9 mouse cellular contexts compared by ENCODE assay signal in the genomic region with DNA sequence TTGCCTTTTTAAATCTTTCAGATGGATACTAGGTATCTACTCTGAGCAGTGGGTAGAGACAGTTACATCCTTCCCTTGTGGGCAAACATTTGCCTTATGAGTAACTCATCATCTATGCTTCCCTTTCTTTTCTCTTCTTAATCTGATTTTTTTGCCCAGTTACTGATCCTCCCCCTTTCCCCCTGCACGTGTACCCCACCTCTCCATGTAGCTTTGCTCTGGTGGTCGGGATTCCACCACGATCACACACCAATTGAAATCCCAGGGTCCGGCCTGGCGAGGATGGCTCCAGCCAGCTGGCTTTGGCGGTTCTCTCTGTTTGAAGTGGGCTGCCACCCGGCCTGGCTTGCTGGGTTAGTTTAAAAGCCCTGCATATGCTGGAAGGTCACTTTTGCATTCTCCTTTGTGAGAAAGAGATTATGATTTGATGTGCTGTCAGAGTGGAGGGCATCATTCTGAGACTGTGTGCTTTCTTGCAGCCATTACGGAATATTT. TPM values are rescaled to one million over a fixed set of nuclear protein-coding genes. Genes with fewer than 3 reads are reported as not detected.
DNase-seq lines count a peak whose midpoint lies in the region; ATAC-seq lines count a peak whose summit lies in the region.
"Had no signal": no experiment of that assay in that cellular context is flagged by ENCODE, and none has a peak within 500 bp of the region (broad histone marks: within the 10 kb centered on the region; RNA-seq: fewer than 3 reads in every experiment).

No protein-coding gene starts in this region.

- peaks cover 4% of the 10 kb centered on the region for H3K27me3 ChIP-seq in erythroblast, embryonic 14.5 days (ENCODE audit: control insufficient read depth)
- no peaks in the 10 kb centered on the region; the same call in 1 of the 2 replicates for H3K27me3 ChIP-seq in embryonic facial prominence, embryonic 10.5 days (replicated peaks; ENCODE audit: low read depth, poor library complexity, severe bottlenecking)
- H3K27me3 ChIP-seq in intestine, embryonic 15.5 days (replicated peaks): no peaks in the 10 kb centered on the region
- H3K27me3 ChIP-seq in midbrain, embryonic 14.5 days (ENCODE audit: control insufficient read depth, insufficient read depth, low read length): no peaks in the 10 kb centered on the region
- H3K27me3 ChIP-seq: Patski had no signal

- peak overlapping the region; percentile 75 for H3K4me3 ChIP-seq in erythroblast, embryonic 14.5 days (replicated peaks)
- peak overlapping the region; percentile 87 for H3K4me3 ChIP-seq in embryonic facial prominence, embryonic 10.5 days
- H3K4me3 ChIP-seq in intestine, embryonic 15.5 days (replicated peaks): peak overlapping the region; percentile 92
- peak overlapping the region; percentile 83 for H3K4me3 ChIP-seq in midbrain, embryonic 14.5 days (replicated peaks; ENCODE audit: low read depth, low read length)

- H3K27ac ChIP-seq in embryonic facial prominence, embryonic 10.5 days (replicated peaks): peak overlapping the region; percentile 94
- peak overlapping the region; percentile 99 for H3K27ac ChIP-seq in intestine, embryonic 15.5 days
- H3K27ac ChIP-seq in midbrain, embryonic 14.5 days (replicated peaks; ENCODE audit: low read depth, low read length): peak overlapping the region; percentile 99

- H3K9ac ChIP-seq in intestine, embryonic 15.5 days: peak overlapping the region; percentile 88
- peak overlapping the region; percentile 92 for H3K9ac ChIP-seq in midbrain, embryonic 14.5 days (replicated peaks; ENCODE audit: low read length)

- no peaks in the 10 kb centered on the region for H3K9me3 ChIP-seq in erythroblast, embryonic 14.5 days (ENCODE audit: control insufficient read depth, low read length)
- H3K9me3 ChIP-seq in embryonic facial prominence, embryonic 10.5 days: no peaks in the 10 kb centered on the region
- H3K9me3 ChIP-seq in intestine, embryonic 15.5 days: no peaks in the 10 kb centered on the region
- no peaks in the 10 kb centered on the region for H3K9me3 ChIP-seq in midbrain, embryonic 14.5 days (ENCODE audit: control insufficient read depth, low read length)

- WGBS in embryonic facial prominence, embryonic 10.5 days: 12% methylated on average over 8 of the region's 8 CpGs
- 8% methylated on average over 8 of the region's 8 CpGs for WGBS in intestine, embryonic 15.5 days
- 2% methylated on average over 8 of the region's 8 CpGs for WGBS in midbrain, embryonic 14.5 days

- peak overlapping the region; percentile 72 for H3K4me2 ChIP-seq in intestine, embryonic 15.5 days (replicated peaks)
- H3K4me2 ChIP-seq in midbrain, embryonic 14.5 days (ENCODE audit: low read length): peak overlapping the region; percentile 88

- no peaks in the 10 kb centered on the region for H3K36me3 ChIP-seq in erythroblast, embryonic 14.5 days (ENCODE audit: control insufficient read depth)
- H3K36me3 ChIP-seq in embryonic facial prominence, embryonic 10.5 days (replicated peaks): peaks cover 38% of the 10 kb centered on the region
- no peaks in the 10 kb centered on the region; the same call in 1 of the 2 replicates for H3K36me3 ChIP-seq in intestine, embryonic 15.5 days
- peaks cover 15% of the 10 kb centered on the region for H3K36me3 ChIP-seq in midbrain, embryonic 14.5 days (ENCODE audit: control insufficient read depth, insufficient read depth, low read length)

- ATAC-seq in erythroblast, adult 5-6 weeks (replicated peaks; ENCODE audit: low FRiP score, poor library complexity, severe bottlenecking): no peak
- no peak for ATAC-seq in intestine, embryonic 15.5 days
- ATAC-seq in midbrain, embryonic 14.5 days (ENCODE audit: low FRiP score, low TSS enrichment): no peak
- ATAC-seq in granulocyte monocyte progenitor cell, adult 5-6 weeks (replicated peaks; ENCODE audit: poor library complexity, severe bottlenecking): no peak
- ATAC-seq: Patski had no signal

- DNase-seq in A20 (ENCODE audit: low read depth, low spot score): peak; percentile 60
- DNase-seq in embryonic facial prominence, embryonic 10.5 days (ENCODE audit: low spot score): peak; percentile 30
- peak; percentile 54 for DNase-seq in midbrain, embryonic 14.5 days
- no peak for DNase-seq in ovary, adult 18-20 months (ENCODE audit: low spot score)

- H3K4me1 ChIP-seq in erythroblast, embryonic 14.5 days (ENCODE audit: control insufficient read depth): peaks cover 29% of the 10 kb centered on the region
- peaks cover 23% of the 10 kb centered on the region for H3K4me1 ChIP-seq in embryonic facial prominence, embryonic 10.5 days
- peaks cover 8% of the 10 kb centered on the region for H3K4me1 ChIP-seq in intestine, embryonic 15.5 days (replicated peaks)
- peaks cover 16% of the 10 kb centered on the region for H3K4me1 ChIP-seq in midbrain, embryonic 14.5 days (ENCODE audit: control insufficient read depth, insufficient read depth, low read length)

RNA-seq across cellular contexts. Expression of gene Fchsd2, which starts 17.2 kb away (rescaled TPM):
- polyA plus RNA-seq in erythroblast, embryonic 14.5 days (2012): 0.02 TPM in 2 replicates
- total RNA-seq in erythroblast, adult 5-6 weeks (2015; ENCODE audit: low replicate concordance): 6.7 and 7.3 TPM in 2 replicates
- total RNA-seq in erythroblast, adult 5-6 weeks (2017; ENCODE audit: low replicate concordance): 3.1 and 12.8 TPM in 2 replicates
- polyA plus RNA-seq in embryonic facial prominence, embryonic 10.5 days (2016; fragmentation: Nextera tagmentation; extraction: Ambion mirVana): 18.7 and 20.9 TPM in 2 replicates
- polyA plus RNA-seq in intestine, embryonic 15.5 days (2015; fragmentation: Nextera tagmentation; extraction: Ambion mirVana): 20.3 and 21.0 TPM in 2 replicates
- polyA plus RNA-seq in midbrain, embryonic 14.5 days (2014; fragmentation: Nextera tagmentation; extraction: Ambion mirVana): 38.6 and 50.5 TPM in 2 replicates
- 43.5 and 60.4 TPM in 2 replicates for total RNA-seq in granulocyte monocyte progenitor cell, adult 5-6 weeks (2014; fragmentation: Nextera tagmentation)
- total RNA-seq in granulocyte monocyte progenitor cell, adult 5-6 weeks (2017): 33.8 and 45.6 TPM in 2 replicates

Comparison
In these comparisons a context has a peak if more than half of its experiments do, and no peak if none do; other contexts are left out.
1. RNA of gene Fchsd2, which starts 17.2 kb away (polyA plus RNA-seq): 38.6 to 50.5 TPM in midbrain, embryonic 14.5 days, 18.7 to 20.9 TPM in embryonic facial prominence, embryonic 10.5 days and 20.3 to 21.0 TPM in intestine, embryonic 15.5 days; 0.02 TPM in erythroblast, embryonic 14.5 days; every median in the first group is over 10 times any median in the second.
2. Peak in every context shown above with its lines, with median percentiles within 50 percentile points of each other: H3K4me3 ChIP-seq and H3K27ac ChIP-seq.